Mouse (Mus musculus): ENCODE results near the gene Gm6993.

Gene Gm6993

GRCm38 (mm10) chr12:31240470-31240869 lies at the start of gene Gm6993:
Gene Gm6993, plus strand, starts transcription at chr12:31240770.
- no peak for DNase-seq (ENCODE audit: low read depth, low spot score)

DNA sequence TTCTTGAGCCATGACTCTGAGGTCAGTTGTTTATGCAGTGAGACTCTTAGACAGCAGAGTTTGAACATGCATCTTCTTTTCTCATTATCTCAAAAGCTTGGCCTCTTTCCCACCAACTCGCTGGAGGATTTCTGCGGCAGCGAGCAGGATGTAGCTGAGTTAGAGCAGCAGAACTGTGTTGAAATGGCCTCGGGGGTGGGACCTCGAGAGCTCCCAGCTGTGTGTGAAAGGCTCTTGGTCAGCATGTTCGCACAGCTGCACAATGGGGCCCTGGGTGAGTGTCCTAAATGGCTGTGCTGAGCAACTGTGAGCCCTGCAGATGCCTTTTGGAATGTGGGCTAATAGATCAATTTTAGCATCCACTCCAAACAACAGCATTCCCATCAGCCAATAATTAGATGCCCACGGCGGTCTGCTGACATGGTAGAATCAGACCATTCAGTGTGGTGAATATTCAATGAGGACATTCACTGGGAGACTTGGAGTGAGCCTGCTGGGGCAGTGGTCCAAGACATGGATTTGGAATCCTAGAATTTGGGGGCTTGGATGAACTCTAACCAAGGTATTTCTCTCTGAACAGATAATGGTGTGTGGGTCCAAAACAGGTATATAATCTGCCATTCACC lies 49.1 kb upstream of the Gm6993 start:
- DNase-seq (ENCODE audit: low read depth, low spot score): no peak

- no peak for DNase-seq (ENCODE audit: low read depth, low spot score)
Observed at GRCm38 (mm10) chr12:31202509-31202908, 38.1 kb upstream of the Gm6993 start.

- DNase-seq (ENCODE audit: low read depth, low spot score): no peak
Observed at GRCm38 (mm10) chr12:31203746-31204455, 36.7 kb upstream of the Gm6993 start.

- DNase-seq (ENCODE audit: low read depth, low spot score): no peak
Observed at GRCm38 (mm10) chr12:31204898-31205297, 35.7 kb upstream of the Gm6993 start.

- DNase-seq (ENCODE audit: low read depth, low spot score): no peak
Observed at GRCm38 (mm10) chr12:31205983-31206633, 34.5 kb upstream of the Gm6993 start.

- DNase-seq (ENCODE audit: low read depth, low spot score): no peak
Observed at GRCm38 (mm10) chr12:31208766-31209165, 31.8 kb upstream of the Gm6993 start.

DNA sequence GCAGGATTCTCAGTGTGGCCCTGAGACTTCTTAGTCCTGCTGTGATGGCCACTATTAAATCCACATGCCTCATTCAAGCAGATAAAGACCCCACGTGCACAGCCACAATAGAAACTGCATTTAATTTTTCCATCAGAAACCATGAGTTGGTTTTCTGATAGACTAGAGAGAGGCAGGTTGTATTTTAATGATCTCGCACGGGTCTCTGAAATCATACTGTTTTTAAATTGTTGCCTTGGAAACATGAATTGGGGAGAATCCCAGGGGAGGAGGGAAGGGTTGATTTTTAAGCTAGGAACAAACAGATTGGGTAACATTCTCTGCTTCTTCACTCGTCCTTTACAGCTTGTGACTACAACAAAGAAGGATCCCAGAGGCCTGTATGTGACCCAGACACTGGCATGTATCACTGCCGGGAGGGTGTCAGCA lies 31.2 kb upstream of the Gm6993 start:
- no peak for DNase-seq (ENCODE audit: low read depth, low spot score)

GRCm38 (mm10) chr12:31213556-31213955 lies 27.0 kb upstream of the Gm6993 start:
- DNase-seq (ENCODE audit: low read depth, low spot score): no peak

GRCm38 (mm10) chr12:31215003-31215402 lies 25.6 kb upstream of the Gm6993 start:
- DNase-seq (ENCODE audit: low read depth, low spot score): no peak

DNA sequence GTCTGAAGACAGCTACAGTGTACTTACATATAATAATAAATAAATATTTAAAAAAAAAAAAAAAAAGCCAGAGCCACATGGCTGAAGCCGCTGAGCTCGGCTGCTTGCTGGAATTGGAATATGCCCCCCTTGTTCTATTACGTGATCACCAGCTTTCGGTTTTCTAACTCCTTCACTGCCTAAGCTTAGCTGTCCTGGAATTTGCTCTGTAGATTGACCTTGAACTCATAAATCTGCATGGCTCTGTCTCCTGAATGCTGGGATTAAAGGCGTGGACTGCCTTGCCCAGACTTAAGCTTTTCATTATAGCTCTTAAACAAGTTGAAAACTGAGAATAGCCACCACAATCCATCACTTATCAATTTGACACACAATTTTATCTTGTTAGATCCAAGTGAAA lies 23.3 kb upstream of the Gm6993 start:
- no peak for DNase-seq (ENCODE audit: low read depth, low spot score)

DNA sequence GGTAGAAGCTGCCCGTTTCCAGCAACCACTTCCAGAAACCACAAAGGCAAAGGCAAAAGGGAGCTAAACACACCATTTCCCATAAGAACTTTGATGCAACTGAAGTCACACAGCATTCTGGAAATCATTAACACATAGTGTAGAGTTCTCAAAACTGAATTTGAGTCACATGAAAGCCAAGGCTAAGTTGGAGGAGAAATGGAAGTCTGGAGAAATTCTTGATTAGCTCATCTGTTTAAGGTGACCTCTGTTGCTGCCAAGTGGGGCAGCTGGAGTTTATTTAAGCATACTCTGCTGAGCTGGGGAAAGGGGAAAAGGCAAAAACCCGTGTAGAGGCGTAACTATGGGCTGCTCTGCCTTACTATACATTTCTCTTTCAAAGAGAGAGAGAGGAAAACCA lies 21.8 kb upstream of the Gm6993 start:
- no peak for DNase-seq (ENCODE audit: low read depth, low spot score)

DNA sequence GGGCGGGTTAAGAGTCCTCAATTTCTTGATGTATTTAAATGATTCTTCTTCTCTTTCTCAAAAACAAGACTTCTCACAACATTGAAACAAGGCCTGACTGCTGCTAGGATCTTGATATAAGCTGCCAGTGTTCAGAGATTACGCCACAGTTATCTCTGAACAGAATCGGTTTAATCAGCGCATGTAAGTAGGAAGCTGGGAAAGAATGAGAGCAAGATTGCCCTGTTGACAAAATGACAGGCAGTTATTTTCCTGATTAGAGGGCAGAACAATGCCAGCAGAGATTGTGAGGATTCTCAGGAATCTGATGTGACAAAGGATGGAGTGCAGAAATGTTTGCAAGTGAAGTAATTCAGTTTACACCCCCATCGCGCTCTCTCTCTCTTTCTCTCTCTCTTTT lies 19.0 kb upstream of the Gm6993 start:
- DNase-seq (ENCODE audit: low read depth, low spot score): no peak

GRCm38 (mm10) chr12:31222282-31222681 lies 18.3 kb upstream of the Gm6993 start:
- DNase-seq (ENCODE audit: low read depth, low spot score): no peak

- no peak for DNase-seq (ENCODE audit: low read depth, low spot score)
Observed at GRCm38 (mm10) chr12:31222741-31223140, 17.8 kb upstream of the Gm6993 start.

DNA sequence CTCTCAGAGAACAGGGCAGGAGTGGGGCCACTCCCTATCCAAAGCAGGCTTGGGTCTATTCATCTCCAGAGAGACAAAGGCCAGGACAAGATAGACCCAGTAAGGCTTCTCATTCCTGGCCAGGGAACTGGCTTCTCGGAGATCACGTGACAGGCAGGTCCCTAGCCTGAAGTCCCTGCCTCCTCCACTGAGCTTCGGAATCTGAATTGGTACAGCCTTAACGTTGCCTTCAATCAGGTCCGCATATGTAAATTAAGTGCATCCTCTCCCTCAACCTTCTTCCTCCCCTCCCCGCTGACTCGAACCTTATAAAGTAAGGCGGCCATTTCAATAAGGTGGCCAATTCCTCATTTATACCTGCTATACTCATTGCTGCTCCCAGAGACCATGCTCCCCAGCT lies 15.1 kb upstream of the Gm6993 start:
- DNase-seq (ENCODE audit: low read depth, low spot score): no peak

DNA sequence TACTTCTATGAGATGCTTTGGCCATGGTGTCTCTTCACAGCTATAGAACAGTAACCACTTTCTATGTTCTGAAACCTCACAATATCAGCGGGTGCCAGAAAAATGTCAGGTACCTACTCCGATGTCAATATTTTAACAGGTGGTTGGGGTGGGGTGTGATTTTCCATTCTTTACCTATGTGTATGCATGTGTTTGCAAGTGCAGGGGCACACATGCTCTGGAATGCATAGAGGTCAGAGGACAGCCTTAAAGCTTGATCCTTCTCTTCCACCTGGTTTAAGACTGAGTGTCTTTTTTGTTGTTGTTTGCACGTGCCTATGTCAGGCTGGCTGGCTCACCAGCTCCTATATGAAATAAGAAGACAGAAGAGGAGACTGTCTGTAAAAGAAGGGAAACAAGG lies 13.4 kb upstream of the Gm6993 start:
- no peak for DNase-seq (ENCODE audit: low read depth, low spot score)

GRCm38 (mm10) chr12:31228878-31229277 lies 11.7 kb upstream of the Gm6993 start:
- no peak for DNase-seq (ENCODE audit: low read depth, low spot score)

DNA sequence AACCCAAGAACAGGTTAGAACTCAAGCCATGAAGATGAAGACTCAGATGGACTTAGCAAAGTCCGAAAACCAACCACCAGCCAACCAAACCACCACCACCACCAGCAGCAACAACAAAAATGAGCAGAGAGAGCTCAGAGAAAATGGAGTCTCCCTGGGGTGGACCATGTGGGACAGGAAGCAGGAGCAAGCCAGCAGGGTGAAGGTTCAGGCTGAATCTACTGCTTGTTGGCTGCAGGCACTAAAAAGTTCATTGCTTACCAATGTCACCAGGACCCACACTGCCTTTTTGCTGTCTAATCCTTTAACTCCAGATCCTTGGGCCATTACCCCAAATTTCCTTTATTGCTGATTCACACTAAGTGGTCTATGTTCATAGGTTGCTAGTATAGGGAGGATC lies 7.9 kb upstream of the Gm6993 start:
- DNase-seq (ENCODE audit: low read depth, low spot score): no peak

DNA sequence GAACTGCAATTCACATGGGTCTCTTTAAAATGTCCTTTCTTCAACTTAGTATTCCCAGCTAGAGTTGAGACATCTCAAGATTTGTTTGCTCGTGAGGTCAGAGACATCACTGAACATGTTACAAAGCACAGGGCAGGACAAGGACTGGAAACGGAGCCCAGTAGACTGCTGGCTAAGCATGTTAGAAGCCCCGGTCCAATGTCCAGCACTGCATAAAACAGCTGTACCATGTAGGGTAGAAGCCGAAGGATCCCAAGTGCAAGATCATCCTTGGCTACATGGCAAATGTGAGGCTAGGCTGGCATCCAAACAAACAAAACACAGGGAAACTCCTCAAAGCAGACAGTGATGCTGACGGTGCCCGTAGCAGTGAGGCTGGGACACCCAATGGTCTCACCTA lies 5.6 kb upstream of the Gm6993 start:
- DNase-seq (ENCODE audit: low read depth, low spot score): no peak

DNA sequence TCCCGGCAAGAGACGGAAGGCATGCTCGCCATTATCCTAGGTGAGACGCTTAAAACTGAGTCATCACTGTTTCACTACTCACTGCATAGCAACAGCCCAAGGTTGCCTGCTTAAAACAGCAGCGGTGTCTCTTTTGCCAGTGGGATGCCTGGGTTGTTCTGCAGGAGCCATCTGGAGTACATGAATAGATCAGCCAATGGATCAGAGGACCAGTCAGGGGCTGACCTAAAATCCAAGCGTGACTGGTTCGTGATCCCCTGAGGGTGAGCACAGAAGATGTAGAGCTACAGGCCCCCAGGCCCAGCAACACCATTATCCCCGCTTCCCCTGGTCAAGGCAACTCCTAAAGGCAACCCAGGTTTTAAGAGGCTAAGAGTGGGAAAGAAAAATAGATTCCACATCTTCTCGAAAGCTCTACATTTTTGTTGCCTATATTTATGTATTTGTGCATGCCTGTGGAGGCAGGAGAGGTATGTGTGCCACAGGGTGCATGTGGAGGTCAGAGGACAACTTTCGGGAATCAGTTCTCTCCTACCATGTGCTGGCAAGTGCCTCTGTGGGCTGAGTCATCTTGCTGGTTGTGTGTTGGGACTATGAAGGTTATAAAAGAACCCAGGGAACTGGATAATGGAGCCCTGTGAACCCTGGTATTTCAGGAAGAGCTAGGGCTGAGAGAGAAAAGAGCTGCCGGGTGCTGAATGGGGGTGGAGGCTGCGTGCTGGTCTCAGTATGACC lies 3.5 kb upstream of the Gm6993 start:
- DNase-seq (ENCODE audit: low read depth, low spot score): no peak

DNA sequence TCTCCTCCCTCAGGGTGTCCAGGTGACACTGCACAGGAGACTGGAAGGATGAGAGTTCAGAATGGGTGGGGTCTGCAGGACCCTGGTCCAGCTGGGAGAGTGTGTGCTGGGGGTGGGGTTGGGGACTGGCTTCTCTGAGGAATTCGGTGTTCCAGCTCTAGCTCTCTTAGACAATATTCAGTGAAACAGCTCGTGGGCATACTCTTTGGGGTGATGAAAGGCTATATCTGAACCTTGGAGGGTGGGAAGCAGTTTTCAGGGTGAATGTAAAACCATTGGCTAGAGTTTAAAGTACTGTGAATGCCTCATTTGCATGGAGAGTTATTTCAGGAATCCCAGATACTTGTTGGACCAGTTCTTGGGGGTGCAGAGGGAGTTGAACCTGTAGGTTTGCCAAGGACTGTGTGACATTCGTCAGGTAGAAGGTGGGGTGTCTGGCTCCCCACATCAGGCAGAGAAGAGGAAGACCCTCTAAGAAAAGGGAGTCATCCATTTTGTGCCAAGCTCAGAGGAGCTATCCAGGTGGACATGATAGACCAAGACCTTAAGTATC lies 1.5 kb upstream of the Gm6993 start:
- no peak for DNase-seq (ENCODE audit: low read depth, low spot score)
